Mouse (Mus musculus) stomach, adult 2 months (tissue): ENCODE data around the gene Olfr1151. TPM values are rescaled to one million over a fixed set of nuclear protein-coding genes. Genes with fewer than 3 reads are reported as not detected.

Experiments
- polyA plus RNA-seq: library from polyadenylated mRNA; depleted of rRNA; stranded (reverse); fragments of >200 nt; gene quantifications from 2 replicates; pipeline ENCODE4 v1.2.3, GENCODE M21; 2012; rRNA removed

The Olfr1151 gene
- polyA plus RNA-seq: not detected in 2 replicates

GRCm38 (mm10) chr2:87855562-87855961 is at the start of gene Olfr1151:
Gene Olfr1151 (plus strand): TSS chr2:87855862.

GRCm38 (mm10) chr2:87809522-87809921 is 46.1 kb upstream of the Olfr1151 start, which contains the start of gene Olfr1145:
Gene Olfr1145 (plus strand): TSS chr2:87809822.

GRCm38 (mm10) chr2:87830233-87830632 is 25.4 kb upstream of the Olfr1151 start, which contains the start of gene Olfr1148:
Gene Olfr1148 (plus strand): TSS chr2:87830533.

DNA sequence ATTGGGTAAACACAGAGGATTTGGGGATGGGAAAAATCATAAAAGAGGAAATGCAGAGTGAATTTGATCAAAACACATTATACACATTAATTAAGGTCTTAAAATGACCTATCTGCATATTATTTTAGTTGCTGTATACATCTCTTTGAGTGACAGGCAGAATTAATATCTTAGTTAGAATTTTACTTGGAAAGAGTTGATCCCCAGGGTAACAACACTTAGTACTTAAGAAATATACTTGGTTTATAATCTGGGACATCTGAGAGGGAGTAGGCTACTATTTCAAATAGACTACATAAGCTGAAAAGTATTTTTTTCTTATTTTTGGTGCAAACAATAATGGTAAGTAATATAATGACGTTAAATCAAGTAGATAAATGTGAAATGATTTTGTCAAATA is 12.0 kb upstream of the Olfr1151 start, which contains the start of gene Olfr1150-ps1:
TSS of gene Olfr1150-ps1 (plus strand) at position 301 of the 400 bp plus-strand sequence.

DNA sequence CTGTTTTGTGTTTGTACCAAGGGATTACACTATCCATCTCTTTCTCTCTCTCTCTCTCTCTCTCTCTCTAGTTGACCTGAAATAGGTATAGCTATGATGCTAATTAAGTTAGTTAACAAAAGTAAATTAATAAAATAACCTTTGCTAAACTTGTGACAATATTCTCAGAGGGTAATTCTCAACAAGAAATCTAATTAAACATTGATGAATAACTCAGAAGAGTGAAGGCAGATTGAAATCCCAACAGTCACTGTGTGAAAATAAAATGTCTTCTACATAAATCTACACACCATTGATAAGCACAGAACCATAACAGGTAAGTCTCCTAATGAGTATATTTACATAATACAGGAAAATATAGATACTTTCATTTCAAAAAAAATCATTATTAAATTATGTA is 10.5 kb downstream of the Olfr1151 start, which contains the start of gene Olfr1152:
TSS of gene Olfr1152 (plus strand) at position 301 of the 400 bp plus-strand sequence.

GRCm38 (mm10) chr2:87894662-87895061 is 39.0 kb downstream of the Olfr1151 start, which contains the start of gene Olfr1153:
Gene Olfr1153 (plus strand): TSS chr2:87894962.

GRCm38 (mm10) chr2:87905066-87905465 is 49.4 kb downstream of the Olfr1151 start, which contains the start of gene Olfr1154:
Gene Olfr1154 (minus strand): TSS chr2:87905166.

Other genes with a start within 250 kb of the Olfr1151 start
- gene Olfr1130, start 249.7 kb upstream of the Olfr1151 start, polyA plus RNA-seq: not detected in 2 replicates
- not detected in 2 replicates for gene Olfr1131, start 228.8 kb upstream of the Olfr1151 start, polyA plus RNA-seq
- gene Olfr1132, start 218.3 kb upstream of the Olfr1151 start, polyA plus RNA-seq: not detected in 2 replicates
- not detected in 2 replicates for gene Olfr1133, start 208.5 kb upstream of the Olfr1151 start, polyA plus RNA-seq
- not detected in 2 replicates for gene Olfr1134, start 197.4 kb upstream of the Olfr1151 start, polyA plus RNA-seq
- not detected in 2 replicates for gene Olfr1135, start 182.2 kb upstream of the Olfr1151 start, polyA plus RNA-seq
- gene Olfr1136, start 161.9 kb upstream of the Olfr1151 start, polyA plus RNA-seq: not detected in 2 replicates
- gene Olfr1137, start 142.7 kb upstream of the Olfr1151 start, polyA plus RNA-seq: not detected in 2 replicates
- gene Olfr1138, start 115.9 kb upstream of the Olfr1151 start, polyA plus RNA-seq: not detected in 2 replicates
- not detected in 2 replicates for gene Olfr1140, start 112.1 kb upstream of the Olfr1151 start, polyA plus RNA-seq
- not detected in 2 replicates for gene Olfr1141, start 101.9 kb upstream of the Olfr1151 start, polyA plus RNA-seq
- gene Olfr152, start 76.4 kb upstream of the Olfr1151 start, polyA plus RNA-seq: not detected in 2 replicates
- gene Olfr1143, start 55.3 kb upstream of the Olfr1151 start, polyA plus RNA-seq: not detected in 2 replicates
- not detected in 2 replicates for gene Olfr1145, start 46.0 kb upstream of the Olfr1151 start, polyA plus RNA-seq
- gene Olfr1148, start 25.3 kb upstream of the Olfr1151 start, polyA plus RNA-seq: not detected in 2 replicates
- gene Olfr1150-ps1, start 11.9 kb upstream of the Olfr1151 start, polyA plus RNA-seq: not detected in 2 replicates
- gene Olfr1152, start 10.6 kb downstream of the Olfr1151 start, polyA plus RNA-seq: not detected in 2 replicates
- gene Olfr1153, start 39.1 kb downstream of the Olfr1151 start, polyA plus RNA-seq: not detected in 2 replicates
- gene Olfr1154, start 49.3 kb downstream of the Olfr1151 start, polyA plus RNA-seq: not detected in 2 replicates
- gene Olfr1155, start 89.3 kb downstream of the Olfr1151 start, polyA plus RNA-seq: not detected in 2 replicates
- not detected in 2 replicates for gene Olfr1156, start 97.2 kb downstream of the Olfr1151 start, polyA plus RNA-seq
- not detected in 2 replicates for gene Olfr1157, start 112.4 kb downstream of the Olfr1151 start, polyA plus RNA-seq
- gene Olfr74, start 118.8 kb downstream of the Olfr1151 start, polyA plus RNA-seq: not detected in 2 replicates
- gene Olfr1158, start 134.3 kb downstream of the Olfr1151 start, polyA plus RNA-seq: not detected in 2 replicates
- not detected in 2 replicates for gene Olfr1160, start 152.4 kb downstream of the Olfr1151 start, polyA plus RNA-seq
- not detected in 2 replicates for gene Olfr1161, start 166.9 kb downstream of the Olfr1151 start, polyA plus RNA-seq
- not detected in 2 replicates for gene Olfr73, start 181.8 kb downstream of the Olfr1151 start, polyA plus RNA-seq
- not detected in 2 replicates for gene Olfr1162, start 195.3 kb downstream of the Olfr1151 start, polyA plus RNA-seq
- gene Olfr1163, start 216.0 kb downstream of the Olfr1151 start, polyA plus RNA-seq: not detected in 2 replicates
- not detected in 2 replicates for gene Olfr1164, start 238.1 kb downstream of the Olfr1151 start, polyA plus RNA-seq